Mouse (Mus musculus) intestine, embryonic 16.5 days (tissue): ENCODE measurements around the gene Gm45713. TPM values are rescaled to one million over a fixed set of nuclear protein-coding genes. Genes with fewer than 3 reads are reported as not detected.
"Not testable (repeated sequence)": the region's sequence is repeated elsewhere in the genome, so short reads cannot be mapped to it uniquely, and the experiment has no call there.

Experiments
- ATAC-seq: fragments of 200-750 bp; cut with Nextera tagmentation; 2 replicates; pipeline ENCODE4 v1.8.0; 2017; ENCODE audit warnings: moderate TSS enrichment, moderate library complexity
- H3K27ac ChIP-seq: fragments of 300-500 bp; sonication (generic); 2 replicates; pipeline ENCODE4 v1.5.1; 2014; ENCODE audit warnings: mild to moderate bottlenecking, low read length
- H3K27me3 ChIP-seq: fragments of 300-500 bp; sonication (generic); replicated peaks from 2 replicates; pipeline ENCODE4 v1.6.1; 2014; ENCODE audit warnings: low read length, control low read depth, mixed read lengths; ENCODE audit not compliant: control insufficient read depth, insufficient read depth
- H3K36me3 ChIP-seq: fragments of 300-500 bp; sonication (generic); 2 replicates; pipeline ENCODE4 v1.6.1; 2014; ENCODE audit warnings: low read length, control low read depth; ENCODE audit not compliant: control insufficient read depth, insufficient read depth
- H3K4me1 ChIP-seq: fragments of 300-500 bp; sonication (generic); 2 replicates; pipeline ENCODE4 v1.6.1; 2014; ENCODE audit warnings: low read length, control low read depth, mixed read lengths; ENCODE audit not compliant: control insufficient read depth, insufficient read depth
- H3K4me2 ChIP-seq: fragments of 300-500 bp; sonication (generic); 2 replicates; pipeline ENCODE4 v1.6.1; 2014; ENCODE audit warnings: low read depth, low read length, control low read depth
- H3K4me3 ChIP-seq: fragments of 300-500 bp; sonication (generic); 2 replicates; pipeline ENCODE4 v1.5.1; 2014; ENCODE audit warnings: mild to moderate bottlenecking, low read length
- H3K9ac ChIP-seq: fragments of 300-500 bp; sonication (generic); 2 replicates; pipeline ENCODE4 v1.6.1; 2014; ENCODE audit warnings: low read depth, low read length
- H3K9me3 ChIP-seq: fragments of 300-500 bp; sonication (generic); 2 replicates; pipeline ENCODE4 v1.6.1; 2016; ENCODE audit warnings: low read length, control low read depth; ENCODE audit not compliant: control insufficient read depth
- WGBS: fragments of 180-500 bp; shearing (Covaris S2); extraction: QIAGEN DNeasy Blood & Tissue Kit; methylation state at CpG from one replicate; pipeline ENCODE4 v1.1.7; 2014; 5-methylcytosine and 5-hydroxymethylcytosine counted together
- polyA plus RNA-seq: library from polyadenylated mRNA; unstranded; fragments of >200 nt; fragmentation: Nextera tagmentation; extraction: Ambion mirVana; gene quantifications from 2 replicates; pipeline ENCODE4 v1.2.1, GENCODE M21; 2015

Gene Gm45713
- polyA plus RNA-seq, 1 experiment from 2014 or later = 0.20 TPM

DNA sequence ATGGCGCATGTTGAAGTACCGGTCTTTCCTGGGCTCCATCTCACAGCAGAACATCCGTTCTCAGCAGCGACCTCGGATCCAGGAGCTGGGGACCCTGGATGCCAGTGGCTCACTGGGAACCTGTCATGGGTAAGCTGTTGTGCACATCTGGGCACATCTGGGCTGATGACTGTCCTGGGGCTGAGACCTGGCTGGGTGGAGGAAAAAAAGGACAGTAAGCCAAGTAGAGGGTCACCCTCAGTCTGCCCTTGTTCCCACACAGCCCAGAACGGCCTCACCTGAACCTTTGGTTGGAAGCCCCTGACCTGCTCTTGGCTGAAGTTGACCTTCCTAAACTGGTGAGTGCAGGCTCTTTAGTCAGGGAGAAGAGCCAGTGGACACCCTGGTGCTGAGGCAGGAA is 23.0 kb upstream of the Gm45713 start:
- H3K9me3 ChIP-seq = no peaks in the 10 kb centered on the region
- peaks cover 14% of the 10 kb centered on the region for H3K27me3 ChIP-seq
- ATAC-seq = no peak
- no peak overlapping the region for H3K4me3 ChIP-seq
- H3K9ac ChIP-seq = no peak overlapping the region
- H3K27ac ChIP-seq = no peak overlapping the region
- H3K4me2 ChIP-seq = no peak overlapping the region
- WGBS = 93% methylated on average over 6 of the region's 6 CpGs
- H3K36me3 ChIP-seq = 0 out of 2 replicates have a peak, but pooled peaks cover 3% of the 10 kb centered on the region
- H3K4me1 ChIP-seq = peaks cover 14% of the 10 kb centered on the region

DNA sequence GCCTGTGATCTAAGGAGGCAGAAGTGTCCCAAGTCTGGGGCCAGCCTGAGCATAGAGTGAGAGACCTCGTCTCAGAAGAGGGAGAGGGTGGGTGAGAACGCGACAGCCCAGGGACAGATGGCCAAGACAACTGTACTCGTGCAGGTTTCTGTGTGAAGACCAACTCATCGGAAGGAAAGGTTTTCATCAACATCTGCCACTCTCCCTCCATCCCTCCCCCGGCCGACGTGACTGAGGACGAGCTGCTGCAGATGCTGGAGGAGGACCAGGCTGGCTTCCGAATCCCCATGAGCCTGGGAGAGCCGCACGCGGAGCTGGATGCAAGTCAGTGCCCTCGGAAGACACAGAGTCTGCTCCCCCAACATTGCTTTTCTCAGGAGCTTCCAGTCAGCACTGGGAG is 21.4 kb upstream of the Gm45713 start:
- H3K27me3 ChIP-seq = no peaks in the 10 kb centered on the region
- no peak overlapping the region for H3K27ac ChIP-seq
- H3K9me3 ChIP-seq = no peaks in the 10 kb centered on the region
- no peak overlapping the region for H3K4me2 ChIP-seq
- H3K4me1 ChIP-seq = peaks cover 16% of the 10 kb centered on the region; the same call in 1 of the 2 replicates
- WGBS = 86% methylated on average over 14 of the region's 14 CpGs
- ATAC-seq = no peak
- no peak overlapping the region for H3K4me3 ChIP-seq
- no peak overlapping the region for H3K9ac ChIP-seq
- 0 out of 2 replicates have a peak, but pooled peaks cover 3% of the 10 kb centered on the region for H3K36me3 ChIP-seq

DNA sequence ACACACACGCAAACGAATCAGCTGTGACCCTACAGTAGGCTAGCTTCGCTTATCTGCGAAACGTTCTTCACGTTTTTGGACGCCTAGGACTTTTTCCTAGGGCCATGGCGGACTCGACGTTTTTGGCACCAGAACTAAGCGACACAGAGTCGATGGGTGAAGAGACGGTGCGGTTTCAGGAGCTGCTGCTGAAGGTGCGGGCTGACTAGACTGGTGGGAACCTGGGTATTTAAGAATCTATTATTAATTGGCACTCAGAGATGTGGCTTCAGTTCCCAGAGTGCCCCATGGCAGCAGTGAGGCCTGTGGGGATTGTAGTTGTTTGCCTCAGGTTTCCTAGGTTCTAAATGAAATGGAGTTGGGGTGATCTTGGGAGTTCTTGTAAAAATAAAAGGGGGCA is 20.2 kb upstream of the Gm45713 start:
- H3K9ac ChIP-seq = no peak overlapping the region

DNA sequence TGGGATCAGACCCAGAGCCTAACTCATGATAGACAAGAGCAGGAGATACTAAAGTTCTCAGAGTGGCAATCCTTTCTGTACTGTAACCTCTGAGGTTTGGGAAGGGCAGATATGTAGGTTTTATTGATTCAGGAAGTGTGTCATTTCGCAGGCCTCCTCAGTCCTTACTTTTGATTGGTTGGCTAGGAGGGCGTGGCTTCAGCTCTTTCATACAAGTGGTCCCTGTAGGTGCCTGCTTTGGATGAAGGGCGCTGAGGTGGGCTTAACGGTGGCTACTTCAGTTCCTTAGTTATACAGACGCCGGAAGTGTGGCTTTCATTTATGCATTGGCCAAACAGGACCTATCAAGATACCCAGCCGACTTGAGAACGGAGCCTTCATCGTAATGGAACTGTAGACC is 19.6 kb upstream of the Gm45713 start:
- Histone ChIP-seq H3K27me3 (no peaks in the 10 kb centered on the region), H3K4me1 (peaks cover 15% of the 10 kb centered on the region; the same call in 1 of the 2 replicates), H3K9ac (no peak overlapping the region), H3K9me3 (no peaks in the 10 kb centered on the region), H3K36me3 (0 out of 2 replicates have a peak, but pooled peaks cover 3% of the 10 kb centered on the region), H3K4me2 (no peak overlapping the region), H3K4me3 (no peak overlapping the region), H3K27ac (no peak overlapping the region)
- no peak for ATAC-seq
- 83% methylated on average over 9 of the region's 9 CpGs for WGBS

More for the DNA sequence above, 20.2 kb upstream of the Gm45713 start:
- Histone ChIP-seq H3K27ac (no peak overlapping the region), H3K4me2 (no peak overlapping the region), H3K9me3 (no peaks in the 10 kb centered on the region), H3K4me3 (no peak overlapping the region), H3K36me3 (0 out of 2 replicates have a peak, but pooled peaks cover 3% of the 10 kb centered on the region), H3K27me3 (no peaks in the 10 kb centered on the region), H3K4me1 (peaks cover 13% of the 10 kb centered on the region; the same call in 1 of the 2 replicates)
- ATAC-seq = no peak
- WGBS = 94% methylated on average over 15 of the region's 15 CpGs

DNA sequence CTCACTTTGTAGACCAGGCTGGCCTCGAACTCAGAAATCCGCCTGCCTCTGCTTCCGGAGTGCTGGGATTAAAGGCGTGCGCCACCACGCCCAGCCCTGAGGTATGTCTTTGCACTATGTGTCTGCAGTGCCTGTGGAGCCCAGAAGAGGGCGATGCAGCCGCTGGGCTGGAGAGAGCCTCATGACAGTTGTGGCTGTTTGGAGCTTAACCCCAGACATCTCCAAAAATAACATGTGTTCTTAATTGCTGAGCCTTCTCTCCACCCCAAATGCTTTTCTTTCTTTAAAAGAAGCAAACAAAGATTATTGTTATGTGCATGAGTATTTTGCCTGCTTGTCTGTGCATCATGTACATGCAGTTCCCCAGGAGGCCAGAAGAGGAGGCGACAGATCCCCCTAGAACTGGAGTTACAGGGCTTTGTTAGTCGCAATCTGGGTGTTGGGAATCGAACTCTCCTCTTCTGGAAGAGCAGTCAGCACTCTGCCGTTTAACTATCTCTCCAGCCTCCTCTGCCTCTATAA is 19.0 kb upstream of the Gm45713 start:
- peak overlapping the region; percentile 88 for H3K9ac ChIP-seq
- peaks cover 20% of the 10 kb centered on the region; the same call in 1 of the 2 replicates for H3K4me1 ChIP-seq
- peak overlapping the region; percentile 43; the same call in 1 of the 2 replicates for H3K27ac ChIP-seq
- H3K4me2 ChIP-seq = peak overlapping the region; percentile 61
- no peaks in the 10 kb centered on the region for H3K36me3 ChIP-seq
- H3K4me3 ChIP-seq = peak overlapping the region; percentile 73
- H3K27me3 ChIP-seq = no peaks in the 10 kb centered on the region
- ATAC-seq = peak; percentile 13
- no peaks in the 10 kb centered on the region for H3K9me3 ChIP-seq
- 80% methylated on average over 12 of the region's 12 CpGs for WGBS

DNA sequence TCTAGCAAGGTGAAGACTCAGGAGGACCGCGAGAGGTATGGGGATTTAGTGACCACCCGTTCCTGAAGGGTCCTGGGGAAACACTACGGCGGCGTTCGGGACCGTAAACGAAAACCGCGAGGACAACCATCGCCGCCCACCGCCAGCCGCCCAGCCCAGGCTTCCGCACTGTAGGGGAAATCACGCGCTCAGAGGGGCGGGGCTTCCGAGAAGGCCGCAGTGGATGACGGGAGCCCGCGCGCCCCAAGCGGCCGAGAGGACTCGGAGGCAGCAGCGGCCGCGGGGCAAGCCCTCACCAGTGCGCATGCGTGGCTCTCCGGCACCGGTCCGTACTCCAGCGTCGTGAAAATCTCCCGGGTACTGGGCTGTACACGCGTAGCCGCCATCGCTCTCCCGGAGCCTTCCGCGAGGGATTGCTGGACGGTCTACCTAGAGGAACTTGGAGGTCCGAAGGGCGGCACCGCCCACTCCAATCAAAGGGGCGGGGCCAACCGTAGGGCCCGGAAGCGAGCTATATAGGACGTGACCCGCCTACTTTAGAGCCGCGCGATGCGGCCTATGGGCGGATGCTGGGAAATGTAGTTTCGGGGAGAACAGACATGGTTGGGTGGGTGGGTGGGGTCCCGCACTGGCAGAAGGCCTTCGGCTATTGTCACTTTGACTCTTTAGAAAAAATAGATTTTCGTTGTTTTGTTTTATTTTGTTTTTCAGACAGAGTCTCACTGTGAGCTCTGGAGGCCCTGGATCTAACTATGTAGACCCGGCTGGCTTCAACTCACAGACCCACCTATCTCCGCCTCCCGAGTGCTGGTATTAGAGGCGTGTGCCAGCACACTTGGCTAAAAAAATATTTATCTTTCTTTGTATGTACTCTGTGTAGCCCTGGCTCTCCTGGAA is 18.3 kb upstream of the Gm45713 start, which contains the start of the genes Pih1d1 and Aldh16a1:
Gene Pih1d1 (plus strand): TSS at position 208 of the 897 bp plus-strand sequence.
Gene Aldh16a1 (minus strand): TSS at position 489 of the 897 bp plus-strand sequence.
- peak within 1 kb of the TSS; percentile 88 for H3K9ac ChIP-seq
- peak within 1 kb of the TSS; percentile 73 for H3K4me3 ChIP-seq
- no peaks in the 10 kb centered on the region for H3K27me3 ChIP-seq
- H3K9me3 ChIP-seq = no peaks in the 10 kb centered on the region
- peaks cover 23% of the 10 kb centered on the region; the same call in 1 of the 2 replicates for H3K4me1 ChIP-seq
- H3K4me2 ChIP-seq = peak within 1 kb of the TSS; percentile 74
- no peaks in the 10 kb centered on the region for H3K36me3 ChIP-seq
- ATAC-seq = peak; percentile 96
- 3% methylated on average over 69 of the region's 69 CpGs for WGBS
- H3K27ac ChIP-seq = peak within 1 kb of the TSS; percentile 97

DNA sequence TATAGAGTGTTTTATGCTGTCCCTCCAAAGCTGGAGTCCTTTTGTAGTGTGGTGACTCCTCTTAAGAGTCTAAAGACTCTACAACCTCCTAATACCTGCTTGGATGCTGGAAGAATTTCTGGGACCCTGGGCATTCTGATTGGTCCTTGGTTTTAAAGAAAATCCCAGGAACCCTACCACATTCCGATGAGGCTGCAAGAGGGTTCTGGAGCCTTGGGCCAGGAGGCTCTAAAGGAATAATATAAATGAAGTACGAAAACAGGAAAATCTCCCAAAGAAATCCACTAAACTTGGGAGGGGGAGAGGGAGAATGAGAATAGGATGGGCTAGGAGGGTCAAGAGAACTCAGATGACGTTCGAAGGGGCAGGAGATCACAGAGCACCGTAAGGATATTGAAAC is 17.6 kb upstream of the Gm45713 start:
- Histone ChIP-seq H3K4me3 (peak overlapping the region; percentile 73), H3K4me2 (peak overlapping the region; percentile 74), H3K27ac (peak overlapping the region; percentile 97), H3K9me3 (no peaks in the 10 kb centered on the region), H3K9ac (peak overlapping the region; percentile 88), H3K4me1 (peaks cover 27% of the 10 kb centered on the region; the same call in 1 of the 2 replicates), H3K27me3 (no peaks in the 10 kb centered on the region), H3K36me3 (no peaks in the 10 kb centered on the region)
- 3% methylated on average over 5 of the region's 5 CpGs for WGBS
- no peak for ATAC-seq

DNA sequence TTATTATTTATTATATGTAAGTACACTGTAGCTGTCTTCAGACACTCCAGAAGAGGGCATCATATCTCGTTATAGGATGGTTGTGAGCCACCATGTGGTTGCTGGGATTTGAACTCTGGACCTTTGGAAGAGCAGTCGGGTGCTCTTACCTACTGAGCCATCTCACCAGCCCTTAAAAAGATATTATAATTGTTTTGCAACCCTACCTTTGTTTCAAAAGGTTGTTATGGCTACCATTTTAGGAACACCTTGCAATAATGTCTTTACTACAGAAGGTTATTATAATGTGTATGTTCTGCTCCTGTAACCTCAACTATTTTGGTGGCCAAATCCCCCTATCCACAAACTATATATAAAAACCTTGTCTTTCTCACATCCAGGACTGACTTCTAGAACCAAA is 17.0 kb upstream of the Gm45713 start:
- peak overlapping the region; percentile 73 for H3K4me3 ChIP-seq
- peaks cover 32% of the 10 kb centered on the region; the same call in 1 of the 2 replicates for H3K4me1 ChIP-seq
- not testable (repeated sequence) for H3K27ac ChIP-seq

DNA sequence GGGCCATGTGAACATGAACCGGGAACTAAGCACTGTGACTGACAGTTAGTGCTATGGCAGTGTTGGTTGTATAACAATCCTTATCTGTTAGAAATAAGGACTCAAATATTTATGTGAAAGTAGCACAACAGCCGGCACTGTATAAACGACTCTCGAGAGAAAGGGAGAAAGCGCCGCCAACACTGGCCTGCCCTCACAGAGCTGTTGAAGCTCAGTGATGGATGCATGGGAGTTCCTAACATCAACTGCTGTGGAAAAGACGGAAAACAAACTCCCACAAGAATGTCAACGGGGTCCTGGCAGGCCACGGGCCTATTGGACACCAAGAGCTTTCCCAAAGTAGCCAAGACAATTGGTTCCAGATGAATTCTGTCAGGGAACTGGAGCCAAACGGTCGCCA is 15.3 kb upstream of the Gm45713 start:
- 38% methylated on average over 11 of the region's 11 CpGs for WGBS
- Histone ChIP-seq H3K27me3 (no peaks in the 10 kb centered on the region), H3K4me2 (no peak overlapping the region), H3K27ac (peak overlapping the region; percentile 77), H3K36me3 (no peaks in the 10 kb centered on the region), H3K4me3 (no peak overlapping the region), H3K4me1 (peaks cover 34% of the 10 kb centered on the region; the same call in 1 of the 2 replicates), H3K9me3 (no peaks in the 10 kb centered on the region), H3K9ac (no peak overlapping the region)
- no peak for ATAC-seq

More for the DNA sequence above, 17.0 kb upstream of the Gm45713 start:
- 87% methylated on average over 2 of the region's 2 CpGs for WGBS
- H3K4me2 ChIP-seq = peak overlapping the region; percentile 74
- ATAC-seq, H3K9ac ChIP-seq, H3K27me3 ChIP-seq, H3K9me3 ChIP-seq, H3K36me3 ChIP-seq: not testable (repeated sequence)
